Mouse (Mus musculus) inflammation-experienced regulatory T-cells, adult 16 weeks (primary cell): Measurements from ENCODE around the gene Lrtm1. TPM values are rescaled to one million over a fixed set of nuclear protein-coding genes. Genes with fewer than 3 reads are reported as not detected.

Experiments used
- polyA plus RNA-seq: library from polyadenylated mRNA; unstranded; fragments of 100-300 nt; shearing (Covaris generic); gene quantifications from one replicate; pipeline ENCODE4 v1.2.1, GENCODE M21; 2017

Gene Lrtm1
- not detected for polyA plus RNA-seq

DNA sequence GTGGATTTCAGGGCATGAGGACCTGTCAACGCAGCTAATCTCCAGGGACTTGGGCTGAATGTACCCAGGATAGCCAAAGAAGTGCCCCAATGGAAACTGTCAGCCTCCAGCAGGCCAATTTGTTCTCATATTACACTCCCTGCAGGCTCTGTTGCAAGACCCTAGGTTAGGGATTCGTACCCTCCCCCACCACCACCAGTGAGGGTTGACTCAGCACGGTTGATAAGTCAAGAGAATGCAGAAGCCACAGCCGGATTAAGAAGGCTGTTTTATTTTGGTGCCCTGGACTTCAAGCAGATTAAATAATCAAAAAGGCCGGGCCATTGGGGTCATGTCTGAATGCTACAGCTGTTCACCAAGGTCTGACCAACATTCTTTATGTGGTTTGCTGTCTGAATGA is at the start of gene Lrtm1:
Lrtm1 (plus strand) TSS at position 326 of the 400 bp plus-strand sequence.

